Mouse (Mus musculus) MEL (cell line): ENCODE results near the gene Gchfr. TPM values are rescaled to one million over a fixed set of nuclear protein-coding genes. Genes with fewer than 3 reads are reported as not detected.

ENCODE experiments used
- DNase-seq: peaks from one replicate; pipeline ENCODE4 v3.0.0; 2011; ENCODE audit warnings: low read depth, low spot score
- H3K27ac ChIP-seq: 2 replicates; pipeline ENCODE4 v1.5.1; 2012; ENCODE audit warnings: low read depth, mild to moderate bottlenecking, control low read depth, low read length, moderate library complexity; ENCODE audit not compliant: control insufficient read depth
- H3K27me3 ChIP-seq, 2 experiments: fragments of 150-350 bp in 1 of 2; sonication (generic) in 1 of 2; 2 replicates each; pipeline ENCODE4 v1.6.1; 2012; ENCODE audit warnings: low read length in 2 of 2, mild to moderate bottlenecking in 2 of 2, improper control_type of control experiment in 1 of 2, moderate library complexity in 1 of 2; ENCODE audit not compliant: insufficient read depth in 2 of 2, control insufficient read depth in 1 of 2
- H3K36me3 ChIP-seq, 2 experiments: 2 replicates each; pipeline ENCODE4 v1.6.1; 2012 to 2014; ENCODE audit warnings: low read length in 2 of 2, improper control_type of control experiment in 1 of 2, inconsistent platforms in 1 of 2, mild to moderate bottlenecking in 1 of 2; ENCODE audit not compliant: insufficient read depth in 2 of 2, control insufficient read depth in 1 of 2
- H3K4me1 ChIP-seq, 2 experiments: fragments of 150-350 bp in 1 of 2; sonication (generic) in 1 of 2; 2 replicates each; pipeline ENCODE4 v1.6.1; 2012; ENCODE audit warnings: low read length in 2 of 2, improper control_type of control experiment in 1 of 2, mild to moderate bottlenecking in 1 of 2; ENCODE audit not compliant: insufficient read depth in 2 of 2, control insufficient read depth in 1 of 2
- H3K4me3 ChIP-seq, 2 experiments: fragments of 150-350 bp in 1 of 2; sonication (generic) in 1 of 2; 2 replicates each; pipeline ENCODE4 v1.5.1; 2012; ENCODE audit warnings: low read depth in 2 of 2, low read length in 2 of 2, mild to moderate bottlenecking in 2 of 2, moderate library complexity in 2 of 2, control low read depth in 1 of 2, improper control_type of control experiment in 1 of 2; ENCODE audit not compliant: control insufficient read depth in 1 of 2, insufficient read depth in 1 of 2
- H3K79me2 ChIP-seq: 2 replicates; pipeline ENCODE4 v1.6.1; 2012; ENCODE audit warnings: mild to moderate bottlenecking, low read length, moderate library complexity; ENCODE audit not compliant: control insufficient read depth, poor library complexity, insufficient read depth
- H3K9ac ChIP-seq: 2 replicates; pipeline ENCODE4 v1.6.1; 2012; ENCODE audit warnings: low read depth, mild to moderate bottlenecking, control low read depth, low read length, moderate library complexity; ENCODE audit not compliant: control insufficient read depth, poor library complexity, severe bottlenecking
- H3K9me3 ChIP-seq: fragments of 150-350 bp; sonication (generic); replicated peaks from 2 replicates; pipeline ENCODE4 v1.6.1; 2012; ENCODE audit warnings: mild to moderate bottlenecking, low read length, improper control_type of control experiment, moderate library complexity; ENCODE audit not compliant: insufficient read depth
- BHLHE40 ChIP-seq: IDR thresholded peaks from 2 replicates; pipeline ENCODE4 v1.6.1; 2012; ENCODE audit warnings: low read depth, mild to moderate bottlenecking, inconsistent platforms, low read length, improper control_type of control experiment, borderline replicate concordance
- CHD2 ChIP-seq: IDR thresholded peaks from 2 replicates; pipeline ENCODE4 v1.6.1; 2011; ENCODE audit warnings: low read length, improper control_type of control experiment
- E2F4 ChIP-seq: IDR thresholded peaks from 2 replicates; pipeline ENCODE4 v1.6.1; 2011; ENCODE audit warnings: low read depth, low read length, improper control_type of control experiment, borderline replicate concordance
- EP300 ChIP-seq, 2 experiments: IDR thresholded peaks; 2 replicates each; pipeline ENCODE4 v1.6.1; 2011; ENCODE audit warnings: improper control_type of control experiment in 2 of 2, low read length in 2 of 2, low read depth in 1 of 2, mild to moderate bottlenecking in 1 of 2
- ETS1 ChIP-seq: IDR thresholded peaks from 2 replicates; pipeline ENCODE4 v1.6.1; 2012; ENCODE audit warnings: low read depth, mild to moderate bottlenecking, inconsistent platforms, low read length, improper control_type of control experiment, moderate library complexity
- GABPA ChIP-seq: IDR thresholded peaks from 2 replicates; pipeline ENCODE4 v1.6.1; 2012; ENCODE audit warnings: low read depth, mild to moderate bottlenecking, inconsistent platforms, low read length, improper control_type of control experiment, moderate library complexity
- GATA1 ChIP-seq: IDR thresholded peaks from 2 replicates; pipeline ENCODE4 v1.6.1; 2011; ENCODE audit warnings: low read depth, low read length, improper control_type of control experiment
- HCFC1 ChIP-seq: IDR thresholded peaks from 2 replicates; pipeline ENCODE4 v1.6.1; 2012; ENCODE audit warnings: low read depth, mild to moderate bottlenecking, inconsistent platforms, low read length, improper control_type of control experiment, moderate library complexity
- KAT2A ChIP-seq: conservative IDR thresholded peaks from 2 replicates; pipeline ENCODE4 v1.6.1; 2012; ENCODE audit warnings: low read depth, low read length, improper control_type of control experiment, inconsistent platforms
- MAFK ChIP-seq: IDR thresholded peaks from 2 replicates; pipeline ENCODE4 v1.6.1; 2011; ENCODE audit warnings: low read depth, mild to moderate bottlenecking, low read length, improper control_type of control experiment, borderline replicate concordance
- MAX ChIP-seq: IDR thresholded peaks from 2 replicates; pipeline ENCODE4 v1.6.1; 2011; ENCODE audit warnings: low read length, improper control_type of control experiment
- MAZ ChIP-seq: IDR thresholded peaks from 2 replicates; pipeline ENCODE4 v1.6.1; 2012; ENCODE audit warnings: low read depth, mild to moderate bottlenecking, inconsistent platforms, low read length, improper control_type of control experiment
- MEF2A ChIP-seq: IDR thresholded peaks from 2 replicates; pipeline ENCODE4 v1.6.1; 2014; ENCODE audit warnings: low read depth, mild to moderate bottlenecking, inconsistent platforms, low read length, improper control_type of control experiment; ENCODE audit not compliant: poor library complexity, insufficient replicate concordance, severe bottlenecking; ENCODE audit errors: extremely low read depth
- NELFE ChIP-seq: IDR thresholded peaks from 2 replicates; pipeline ENCODE4 v1.6.1; 2011; ENCODE audit warnings: low read depth, low read length, improper control_type of control experiment
- NRF1 ChIP-seq: IDR thresholded peaks from 2 replicates; pipeline ENCODE4 v1.6.1; 2014; ENCODE audit warnings: low read depth, mild to moderate bottlenecking, inconsistent platforms, low read length, improper control_type of control experiment, moderate library complexity; ENCODE audit not compliant: poor library complexity, insufficient read depth, severe bottlenecking
- POLR2A ChIP-seq, 2 experiments: IDR thresholded peaks; 2 replicates each; pipeline ENCODE4 v1.6.1; 2011 to 2012; ENCODE audit warnings: low read length in 2 of 2, mild to moderate bottlenecking in 2 of 2, control low read depth in 1 of 2, improper control_type of control experiment in 1 of 2, low read depth in 1 of 2, moderate library complexity in 1 of 2; ENCODE audit not compliant: control insufficient read depth in 1 of 2, insufficient read depth in 1 of 2, poor library complexity in 1 of 2
- RAD21 ChIP-seq: IDR thresholded peaks from 2 replicates; pipeline ENCODE4 v1.6.1; 2011; ENCODE audit warnings: mild to moderate bottlenecking, low read depth, low read length, improper control_type of control experiment
- RCOR1 ChIP-seq: IDR thresholded peaks from 2 replicates; pipeline ENCODE4 v1.6.1; 2012; ENCODE audit warnings: low read depth, mild to moderate bottlenecking, inconsistent platforms, low read length, improper control_type of control experiment
- SIN3A ChIP-seq: IDR thresholded peaks from 2 replicates; pipeline ENCODE4 v1.6.1; 2012; ENCODE audit warnings: low read length, improper control_type of control experiment, inconsistent platforms
- SMC3 ChIP-seq: IDR thresholded peaks from 2 replicates; pipeline ENCODE4 v1.6.1; 2011; ENCODE audit warnings: low read depth, low read length, improper control_type of control experiment
- TBP ChIP-seq: IDR thresholded peaks from 2 replicates; pipeline ENCODE4 v1.8.0; 2011; ENCODE audit warnings: low read depth, low read length, improper control_type of control experiment
- UBTF ChIP-seq: IDR thresholded peaks from 2 replicates; pipeline ENCODE4 v1.6.1; 2012; ENCODE audit warnings: low read depth, mild to moderate bottlenecking, inconsistent platforms, low read length, improper control_type of control experiment, moderate library complexity, borderline replicate concordance; ENCODE audit not compliant: insufficient read depth
- USF2 ChIP-seq, 2 experiments: IDR thresholded peaks; 2 replicates each; pipeline ENCODE4 v1.6.1; 2011 to 2012; ENCODE audit warnings: improper control_type of control experiment in 2 of 2, low read length in 2 of 2, borderline replicate concordance in 1 of 2, inconsistent platforms in 1 of 2, low read depth in 1 of 2, mild to moderate bottlenecking in 1 of 2; ENCODE audit not compliant: insufficient read depth in 1 of 2
- ZMIZ1 ChIP-seq: IDR thresholded peaks from 2 replicates; pipeline ENCODE4 v1.6.1; 2012; ENCODE audit warnings: low read depth, mild to moderate bottlenecking, inconsistent platforms, low read length, improper control_type of control experiment, moderate library complexity
- ZNF384 ChIP-seq: IDR thresholded peaks from 2 replicates; pipeline ENCODE4 v1.6.1; 2012; ENCODE audit warnings: low read depth, mild to moderate bottlenecking, inconsistent platforms, low read length, improper control_type of control experiment
- polyA plus RNA-seq, 2 experiments: library from polyadenylated mRNA; stranded (reverse) in 1 of 2; unstranded in 1 of 2; fragments of >175 nt in 1 of 2; fragments of >200 nt in 1 of 2; gene quantifications; 2 replicates each; pipeline versions ENCODE4 v1.2.1 to v1.2.4; 2012; ENCODE audit warnings: low replicate concordance in 2 of 2, low read depth in 1 of 2; ENCODE audit not compliant: insufficient read length in 2 of 2, insufficient read depth in 1 of 2, missing spikeins in 1 of 2
- total RNA-seq: library from RNA; depleted of rRNA; stranded (reverse); fragments of 300-350 nt; gene quantifications from 2 replicates; pipeline ENCODE4 v1.2.3, GENCODE M21; 2012

Gene Gchfr
- total and polyA plus RNA-seq, 3 experiments = not detected

GRCm38 (mm10) chr2:119208344-119209175 lies 41.0 kb downstream of the Gchfr start, which contains the start of the genes Zfyve19 and Dnajc17 (continued):
- TF ChIP-seq UBTF (no peak), BHLHE40 (no peak), RAD21 (no peak), POLR2A (IDR thresholded peaks at IDR 0.05; ENCODE audit: control insufficient read depth in 1 of 2, insufficient read depth in 1 of 2, low read depth in 1 of 2, low read length in 2 of 2, poor library complexity in 1 of 2) (peak; percentile 65 to 85), MEF2A (no peak), SIN3A (peak; percentile 88), RCOR1 (no peak), E2F4 (peak; percentile 53; the same call in 1 of the 2 replicates), ETS1 (0 out of 2 replicates have a peak, but pooled peaks have one; percentile 25), TBP (peak; percentile 47; the same call in 1 of the 2 replicates), USF2 (IDR thresholded peaks at IDR 0.05; ENCODE audit: borderline replicate concordance in 1 of 2, insufficient read depth in 1 of 2, low read depth in 1 of 2, low read length in 2 of 2) (no peak), KAT2A (peak; percentile 97), ZNF384 (no peak)

DNA sequence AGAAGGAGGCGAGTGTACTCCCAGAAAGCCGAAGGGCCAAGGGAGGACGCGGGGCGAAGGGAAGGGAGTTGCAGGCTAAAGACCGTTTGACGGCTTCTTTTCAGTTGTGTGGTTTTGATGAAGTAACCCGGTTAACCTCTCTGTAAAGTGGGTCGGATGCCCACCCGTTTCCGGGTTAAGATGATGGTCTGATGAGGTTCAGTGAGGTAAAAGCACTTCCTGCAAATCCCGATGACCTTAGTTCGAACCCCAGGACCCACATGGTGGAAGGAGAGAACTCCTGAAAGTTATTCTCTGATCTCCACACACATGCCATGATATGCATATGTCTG lies 41.6 kb downstream of the Gchfr start:
- H3K27ac ChIP-seq = peak overlapping the region; percentile 48
- no peaks in the 10 kb centered on the region for H3K9me3 ChIP-seq
- peaks cover 9% of the 10 kb centered on the region for H3K79me2 ChIP-seq
- no peak for DNase-seq
- H3K4me3 ChIP-seq = peak overlapping the region; percentile 85 to 94
- H3K9ac ChIP-seq = peak overlapping the region; percentile 86
- H3K4me1 ChIP-seq = peaks cover 2 to 8% of the 10 kb centered on the region in 2 experiments; a peak in 3 of 4 replicates
- H3K27me3 ChIP-seq = no peaks in the 10 kb centered on the region
- TF ChIP-seq EP300 (IDR thresholded peaks at IDR 0.05; ENCODE audit: low read depth in 1 of 2, low read length in 2 of 2) (no peak), NRF1 (no peak), SIN3A (no peak), GATA1 (no peak), HCFC1 (no peak), E2F4 (no peak), ZMIZ1 (no peak), GABPA (no peak), MAZ (no peak), MAFK (no peak), NELFE (no peak), RCOR1 (no peak), BHLHE40 (no peak), MAX (peak; percentile 55; the same call in 1 of the 2 replicates), ZNF384 (no peak), CHD2 (no peak), SMC3 (0 out of 2 replicates have a peak, but pooled peaks have one; percentile 2)
- H3K36me3 ChIP-seq = peaks cover 0 to 5% of the 10 kb centered on the region in 2 experiments; a peak in 2 of 4 replicates
